Mouse (Mus musculus) neutrophil, adult 59 days (primary cell): Measurements from ENCODE around the gene Psrc1. TPM values are rescaled to one million over a fixed set of nuclear protein-coding genes. Genes with fewer than 3 reads are reported as not detected.

Experiments
- total RNA-seq, 2 experiments: library from RNA; stranded (reverse); gene quantifications; 1 replicate in 1 of 2; 2 replicates in 1 of 2; pipeline ENCODE4 v1.2.4; 2023

Psrc1 gene
- total RNA-seq: 1 to 10 TPM; 8.8 to 9.3 TPM

GRCm38 (mm10) chr3:108383485-108384354 lies at the start of gene Psrc1:
Gene Psrc1 (plus strand): TSS chr3:108383839.

GRCm38 (mm10) chr3:108364270-108364995 lies 19.2 kb upstream of the Psrc1 start, which contains the start of gene Mybphl:
Gene Mybphl (plus strand): TSS chr3:108364911.

GRCm38 (mm10) chr3:108414857-108415830 lies 31.5 kb downstream of the Psrc1 start, which contains the start of gene Celsr2:
Gene Celsr2 (minus strand): TSS chr3:108415552.

Other genes with a start within 250 kb of the Psrc1 start
- gene Gnai3, start 237.7 kb upstream of the Psrc1 start, total RNA-seq: 100 to 1,000 TPM; 105 to 110 TPM
- gene Gpr61, start 229.0 kb upstream of the Psrc1 start, total RNA-seq: under 1 TPM in 1 of 2 experiments, not detected in 1; 0.11 TPM
- 1 to 10 TPM; 2.1 to 3.0 TPM for gene Amigo1, start 197.5 kb upstream of the Psrc1 start, total RNA-seq
- 10 to 100 TPM; 29.1 to 31.1 TPM for gene Cyb561d1, start 182.6 kb upstream of the Psrc1 start, total RNA-seq
- 10 to 100 TPM; 12.1 to 12.2 TPM for gene Atxn7l2, start 172.9 kb upstream of the Psrc1 start, total RNA-seq
- gene Sypl2, start 157.2 kb upstream of the Psrc1 start, total RNA-seq: not detected
- 10 to 100 TPM; 34.4 to 34.9 TPM for gene Psma5, start 126.9 kb upstream of the Psrc1 start, total RNA-seq
- 100 to 1,000 TPM; 154 to 156 TPM for gene Sort1, start 99.8 kb upstream of the Psrc1 start, total RNA-seq
- not detected for gene Mybphl, start 18.9 kb upstream of the Psrc1 start, total RNA-seq
- gene Celsr2, start 31.7 kb downstream of the Psrc1 start, total RNA-seq: 1 to 10 TPM; 1.1 to 1.3 TPM
- gene Sars, start 61.4 kb downstream of the Psrc1 start, total RNA-seq: 10 to 100 TPM; 53.9 to 57.3 TPM
- not detected for gene 1700013F07Rik, start 150.3 kb downstream of the Psrc1 start, total RNA-seq
- not detected for gene 5330417C22Rik, start 152.7 kb downstream of the Psrc1 start, total RNA-seq
- 10 to 100 TPM; 35.3 to 37.7 TPM for gene Tmem167b, start 178.6 kb downstream of the Psrc1 start, total RNA-seq
- gene Taf13, start 187.9 kb downstream of the Psrc1 start, total RNA-seq: 10 to 100 TPM; 22.6 to 29.8 TPM
- 1 to 10 TPM; 4.1 to 9.3 TPM for gene Wdr47, start 207.4 kb downstream of the Psrc1 start, total RNA-seq